Mouse (Mus musculus) stomach, postnatal 0 days (tissue): Measurements from ENCODE around the gene Rnf220. TPM values are rescaled to one million over a fixed set of nuclear protein-coding genes. Genes with fewer than 3 reads are reported as not detected.

Source experiments
- ATAC-seq: fragments of 200-750 bp; cut with Nextera tagmentation; 2 replicates; pipeline ENCODE4 v1.8.0; 2017; ENCODE audit not compliant: low FRiP score, low TSS enrichment
- DNase-seq: peaks from one replicate; pipeline ENCODE4 v3.0.0-alpha.2; 2016; ENCODE audit warnings: low spot score
- H3K27ac ChIP-seq: fragments of 300-500 bp; sonication (generic); replicated peaks from 2 replicates; pipeline ENCODE4 v1.5.1; 2014; ENCODE audit warnings: mild to moderate bottlenecking, control low read depth
- H3K27me3 ChIP-seq: fragments of 300-500 bp; sonication (generic); 2 replicates; pipeline ENCODE4 v1.6.1; 2014; ENCODE audit warnings: low read length; ENCODE audit not compliant: control insufficient read depth, insufficient read depth
- H3K36me3 ChIP-seq: fragments of 300-500 bp; sonication (generic); 2 replicates; pipeline ENCODE4 v1.6.1; 2014; ENCODE audit warnings: low read length, mixed read lengths; ENCODE audit not compliant: control insufficient read depth, insufficient read depth
- H3K4me1 ChIP-seq: fragments of 300-500 bp; sonication (generic); replicated peaks from 2 replicates; pipeline ENCODE4 v1.6.1; 2014; ENCODE audit warnings: antibody characterized with exemption; ENCODE audit not compliant: control insufficient read depth, insufficient read depth
- H3K4me2 ChIP-seq: fragments of 300-500 bp; sonication (generic); replicated peaks from 2 replicates; pipeline ENCODE4 v1.6.1; 2014; ENCODE audit warnings: low read depth, mild to moderate bottlenecking, control low read depth, moderate library complexity
- H3K4me3 ChIP-seq: fragments of 300-500 bp; sonication (generic); 2 replicates; pipeline ENCODE4 v1.5.1; 2014; ENCODE audit warnings: low read depth, low read length, control low read depth
- H3K9ac ChIP-seq: fragments of 300-500 bp; sonication (generic); 2 replicates; pipeline ENCODE4 v1.6.1; 2014; ENCODE audit warnings: mild to moderate bottlenecking, low read length, control low read depth, mixed read lengths
- H3K9me3 ChIP-seq: fragments of 300-500 bp; sonication (generic); 2 replicates; pipeline ENCODE4 v1.6.1; 2016; ENCODE audit warnings: low read length; ENCODE audit not compliant: control insufficient read depth
- CTCF ChIP-seq: IDR thresholded peaks from 2 replicates; pipeline ENCODE4 v1.5.1; 2016; ENCODE audit warnings: antibody characterized with exemption, low read depth, mild to moderate bottlenecking, moderate library complexity
- EP300 ChIP-seq: optimal IDR thresholded peaks from 2 replicates; pipeline ENCODE3; 2016; ENCODE audit warnings: antibody characterized with exemption
- WGBS: fragments of 180-500 bp; shearing (Covaris S2); extraction: QIAGEN DNeasy Blood & Tissue Kit; methylation state at CpG from one replicate; pipeline ENCODE4 v1.1.7; 2014; 5-methylcytosine and 5-hydroxymethylcytosine counted together
- polyA plus RNA-seq: library from polyadenylated mRNA; unstranded; fragments of >200 nt; fragmentation: Nextera tagmentation; extraction: Ambion mirVana; gene quantifications from 2 replicates; pipeline ENCODE4 v1.2.1, GENCODE M21; 2015

Gene Rnf220
- polyA plus RNA-seq, 1 experiment from 2014 or later = 33.0 TPM

- H3K36me3 ChIP-seq = no peaks in the 10 kb centered on the region
- WGBS = 33% methylated on average over 22 of the region's 22 CpGs
- ATAC-seq = no peak
- H3K9me3 ChIP-seq = no peaks in the 10 kb centered on the region
- H3K4me3 ChIP-seq = no peak overlapping the region
- no peak for TF ChIP-seq EP300
- TF ChIP-seq CTCF = no peak
- no peak overlapping the region for H3K4me2 ChIP-seq
- no peaks in the 10 kb centered on the region for H3K4me1 ChIP-seq
- no peak overlapping the region for H3K27ac ChIP-seq
- H3K9ac ChIP-seq = no peak overlapping the region
- H3K27me3 ChIP-seq = no peaks in the 10 kb centered on the region; the same call in 1 of the 2 replicates
- DNase-seq = no peak
Measured at GRCm38 (mm10) chr4:117390850-117391795, 105.7 kb downstream of the Rnf220 start.

- TF ChIP-seq CTCF = peak; percentile 51
- no peak for TF ChIP-seq EP300
- Histone ChIP-seq H3K4me3 (no peak overlapping the region), H3K36me3 (no peaks in the 10 kb centered on the region), H3K27me3 (no peaks in the 10 kb centered on the region; the same call in 1 of the 2 replicates), H3K4me1 (no peaks in the 10 kb centered on the region), H3K4me2 (no peak overlapping the region), H3K27ac (no peak overlapping the region), H3K9ac (no peak overlapping the region), H3K9me3 (no peaks in the 10 kb centered on the region)
- ATAC-seq (no peak), DNase-seq (no peak)
- 79% methylated on average over 14 of the region's 14 CpGs for WGBS
Measured at GRCm38 (mm10) chr4:117389264-117390054, 107.4 kb downstream of the Rnf220 start.

- Histone ChIP-seq H3K27ac (no peak overlapping the region), H3K4me3 (no peak overlapping the region), H3K9ac (no peak overlapping the region), H3K4me2 (no peak overlapping the region), H3K36me3 (no peaks in the 10 kb centered on the region), H3K4me1 (no peaks in the 10 kb centered on the region), H3K27me3 (no peaks in the 10 kb centered on the region), H3K9me3 (no peaks in the 10 kb centered on the region)
- TF ChIP-seq EP300 (no peak), CTCF (no peak)
- ATAC-seq (no peak), DNase-seq (no peak)
- 85% methylated on average over 1 of the region's 1 CpGs for WGBS
Measured at GRCm38 (mm10) chr4:117385247-117385646, 111.6 kb downstream of the Rnf220 start.

GRCm38 (mm10) chr4:117381846-117382245 is 115.0 kb downstream of the Rnf220 start:
- Histone ChIP-seq H3K4me3 (no peak overlapping the region), H3K9ac (no peak overlapping the region), H3K4me1 (no peaks in the 10 kb centered on the region), H3K27ac (no peak overlapping the region), H3K27me3 (no peaks in the 10 kb centered on the region), H3K9me3 (no peaks in the 10 kb centered on the region), H3K36me3 (no peaks in the 10 kb centered on the region), H3K4me2 (no peak overlapping the region)
- WGBS = 67% methylated on average over 8 of the region's 8 CpGs
- DNase-seq (no peak), ATAC-seq (no peak)
- no peak for TF ChIP-seq CTCF
- TF ChIP-seq EP300 = no peak

GRCm38 (mm10) chr4:117380558-117380935 is 116.3 kb downstream of the Rnf220 start:
- Histone ChIP-seq H3K4me3 (no peak overlapping the region), H3K9me3 (no peaks in the 10 kb centered on the region), H3K4me2 (no peak overlapping the region), H3K27ac (no peak overlapping the region), H3K9ac (no peak overlapping the region), H3K27me3 (no peaks in the 10 kb centered on the region), H3K4me1 (no peaks in the 10 kb centered on the region), H3K36me3 (no peaks in the 10 kb centered on the region)
- ATAC-seq = no peak
- DNase-seq = no peak
- WGBS = 93% methylated on average over 5 of the region's 5 CpGs
- no peak for TF ChIP-seq EP300
- TF ChIP-seq CTCF = no peak
